Mouse (Mus musculus) stomach, postnatal 0 days (tissue): ENCODE measurements around the gene Rftn2. TPM values are rescaled to one million over a fixed set of nuclear protein-coding genes. Genes with fewer than 3 reads are reported as not detected.
A peak's percentile ranks its signal among the peaks of the same experiment; 100 is the strongest.

Experiments used
- ATAC-seq: fragments of 200-750 bp; cut with Nextera tagmentation; 2 replicates; pipeline ENCODE4 v1.8.0; 2017; ENCODE audit not compliant: low FRiP score, low TSS enrichment
- DNase-seq: peaks from one replicate; pipeline ENCODE4 v3.0.0-alpha.2; 2016; ENCODE audit warnings: low spot score
- H3K27ac ChIP-seq: fragments of 300-500 bp; sonication (generic); replicated peaks from 2 replicates; pipeline ENCODE4 v1.5.1; 2014; ENCODE audit warnings: mild to moderate bottlenecking, control low read depth
- H3K27me3 ChIP-seq: fragments of 300-500 bp; sonication (generic); 2 replicates; pipeline ENCODE4 v1.6.1; 2014; ENCODE audit warnings: low read length; ENCODE audit not compliant: control insufficient read depth, insufficient read depth
- H3K36me3 ChIP-seq: fragments of 300-500 bp; sonication (generic); 2 replicates; pipeline ENCODE4 v1.6.1; 2014; ENCODE audit warnings: low read length, mixed read lengths; ENCODE audit not compliant: control insufficient read depth, insufficient read depth
- H3K4me1 ChIP-seq: fragments of 300-500 bp; sonication (generic); replicated peaks from 2 replicates; pipeline ENCODE4 v1.6.1; 2014; ENCODE audit warnings: antibody characterized with exemption; ENCODE audit not compliant: control insufficient read depth, insufficient read depth
- H3K4me2 ChIP-seq: fragments of 300-500 bp; sonication (generic); replicated peaks from 2 replicates; pipeline ENCODE4 v1.6.1; 2014; ENCODE audit warnings: low read depth, mild to moderate bottlenecking, control low read depth, moderate library complexity
- H3K4me3 ChIP-seq: fragments of 300-500 bp; sonication (generic); 2 replicates; pipeline ENCODE4 v1.5.1; 2014; ENCODE audit warnings: low read depth, low read length, control low read depth
- H3K9ac ChIP-seq: fragments of 300-500 bp; sonication (generic); 2 replicates; pipeline ENCODE4 v1.6.1; 2014; ENCODE audit warnings: mild to moderate bottlenecking, low read length, control low read depth, mixed read lengths
- H3K9me3 ChIP-seq: fragments of 300-500 bp; sonication (generic); 2 replicates; pipeline ENCODE4 v1.6.1; 2016; ENCODE audit warnings: low read length; ENCODE audit not compliant: control insufficient read depth
- CTCF ChIP-seq: IDR thresholded peaks from 2 replicates; pipeline ENCODE4 v1.5.1; 2016; ENCODE audit warnings: antibody characterized with exemption, low read depth, mild to moderate bottlenecking, moderate library complexity
- EP300 ChIP-seq: optimal IDR thresholded peaks from 2 replicates; pipeline ENCODE3; 2016; ENCODE audit warnings: antibody characterized with exemption
- WGBS: fragments of 180-500 bp; shearing (Covaris S2); extraction: QIAGEN DNeasy Blood & Tissue Kit; methylation state at CpG from one replicate; pipeline ENCODE4 v1.1.7; 2014; 5-methylcytosine and 5-hydroxymethylcytosine counted together
- polyA plus RNA-seq: library from polyadenylated mRNA; unstranded; fragments of >200 nt; fragmentation: Nextera tagmentation; extraction: Ambion mirVana; gene quantifications from 2 replicates; pipeline ENCODE4 v1.2.1, GENCODE M21; 2015

The Rftn2 gene
- polyA plus RNA-seq, 1 experiment from 2014 or later = 3.0 TPM

DNA sequence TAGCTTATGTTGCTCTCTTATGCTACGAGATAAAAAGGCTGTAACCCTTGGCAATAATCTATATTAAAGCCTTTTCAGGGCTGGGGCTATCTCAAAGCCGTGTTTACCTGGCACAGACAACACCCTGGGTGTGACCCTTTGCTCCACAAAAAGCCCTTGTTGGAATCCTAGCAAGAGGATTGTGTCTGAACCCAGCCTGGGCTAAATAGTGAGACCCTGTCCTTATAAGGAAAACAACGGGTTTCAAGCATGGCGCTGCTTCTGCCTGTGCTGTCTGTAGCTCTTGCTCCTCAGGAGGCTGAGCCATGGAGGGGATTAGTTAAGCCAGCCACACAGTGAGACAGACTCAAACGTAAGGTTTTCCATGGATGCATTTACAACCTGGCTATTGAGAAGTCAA, 63.8 kb downstream of the Rftn2 start:
- Histone ChIP-seq H3K36me3 (no peaks in the 10 kb centered on the region; the same call in 1 of the 2 replicates), H3K27ac (no peak overlapping the region), H3K4me1 (no peaks in the 10 kb centered on the region), H3K4me2 (no peak overlapping the region), H3K27me3 (no peaks in the 10 kb centered on the region), H3K4me3 (no peak overlapping the region), H3K9me3 (no peaks in the 10 kb centered on the region), H3K9ac (no peak overlapping the region)
- DNase-seq (no peak), ATAC-seq (no peak)
- TF ChIP-seq CTCF = no peak
- TF ChIP-seq EP300 = no peak
- WGBS = 63% methylated on average over 5 of the region's 5 CpGs

DNA sequence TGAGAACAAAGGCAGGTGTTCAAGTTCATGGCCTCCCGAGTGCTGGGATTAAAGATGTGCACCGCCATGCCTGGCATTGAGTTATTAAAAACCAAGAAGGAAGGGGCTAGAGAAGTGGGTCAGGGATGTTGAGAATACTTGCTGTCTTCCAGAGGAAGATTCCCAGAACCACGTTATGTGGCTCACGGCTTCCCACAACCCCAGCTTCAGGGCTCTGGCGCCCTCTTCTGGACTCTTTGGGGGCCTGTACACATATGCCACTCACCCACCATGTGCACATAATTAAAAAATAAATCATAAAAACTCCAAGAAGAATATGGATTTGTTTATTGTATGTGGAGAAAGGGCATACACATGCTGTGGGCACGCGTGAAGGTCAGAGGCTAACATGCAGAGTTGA, 64.7 kb downstream of the Rftn2 start:
- Histone ChIP-seq H3K4me3 (no peak overlapping the region), H3K4me2 (no peak overlapping the region), H3K36me3 (no peaks in the 10 kb centered on the region; the same call in 1 of the 2 replicates), H3K27me3 (no peaks in the 10 kb centered on the region), H3K27ac (no peak overlapping the region), H3K9me3 (no peaks in the 10 kb centered on the region), H3K4me1 (no peaks in the 10 kb centered on the region), H3K9ac (no peak overlapping the region)
- TF ChIP-seq EP300 (no peak), CTCF (peak; percentile 52)
- DNase-seq (no peak), ATAC-seq (no peak)
- 77% methylated on average over 7 of the region's 7 CpGs for WGBS

- DNase-seq = no peak
- Histone ChIP-seq H3K36me3 (no peaks in the 10 kb centered on the region; the same call in 1 of the 2 replicates), H3K9ac (no peak overlapping the region), H3K4me2 (no peak overlapping the region), H3K9me3 (no peaks in the 10 kb centered on the region), H3K27me3 (no peaks in the 10 kb centered on the region), H3K4me1 (no peaks in the 10 kb centered on the region), H3K4me3 (no peak overlapping the region), H3K27ac (no peak overlapping the region)
- no peak for ATAC-seq
- TF ChIP-seq CTCF = no peak
- TF ChIP-seq EP300 = no peak
- WGBS = 82% methylated on average over 17 of the region's 17 CpGs
These were observed 65.5 kb downstream of the Rftn2 start for GRCm38 (mm10) chr1:55160831-55161638.

- ATAC-seq = no peak
- no peak for TF ChIP-seq EP300
- no peak for TF ChIP-seq CTCF
- DNase-seq = no peak
- Histone ChIP-seq H3K27me3 (no peaks in the 10 kb centered on the region), H3K27ac (no peak overlapping the region), H3K9me3 (no peaks in the 10 kb centered on the region), H3K9ac (no peak overlapping the region), H3K4me1 (no peaks in the 10 kb centered on the region), H3K4me2 (no peak overlapping the region), H3K4me3 (no peak overlapping the region), H3K36me3 (no peaks in the 10 kb centered on the region; the same call in 1 of the 2 replicates)
- 92% methylated on average over 3 of the region's 3 CpGs for WGBS
These were observed 66.4 kb downstream of the Rftn2 start for GRCm38 (mm10) chr1:55160218-55160617.

- no peak overlapping the region for H3K9ac ChIP-seq
- no peak for TF ChIP-seq EP300
- TF ChIP-seq CTCF = no peak
- no peak overlapping the region for H3K27ac ChIP-seq
- H3K36me3 ChIP-seq = no peaks in the 10 kb centered on the region; the same call in 1 of the 2 replicates
- WGBS = 93% methylated on average over 8 of the region's 8 CpGs
- H3K9me3 ChIP-seq = no peaks in the 10 kb centered on the region
- no peaks in the 10 kb centered on the region for H3K4me1 ChIP-seq
- DNase-seq (no peak), ATAC-seq (no peak)
- no peak overlapping the region for H3K4me2 ChIP-seq
- no peaks in the 10 kb centered on the region for H3K27me3 ChIP-seq
- H3K4me3 ChIP-seq = no peak overlapping the region
These were observed 67.8 kb downstream of the Rftn2 start for GRCm38 (mm10) chr1:55158821-55159220.

DNA sequence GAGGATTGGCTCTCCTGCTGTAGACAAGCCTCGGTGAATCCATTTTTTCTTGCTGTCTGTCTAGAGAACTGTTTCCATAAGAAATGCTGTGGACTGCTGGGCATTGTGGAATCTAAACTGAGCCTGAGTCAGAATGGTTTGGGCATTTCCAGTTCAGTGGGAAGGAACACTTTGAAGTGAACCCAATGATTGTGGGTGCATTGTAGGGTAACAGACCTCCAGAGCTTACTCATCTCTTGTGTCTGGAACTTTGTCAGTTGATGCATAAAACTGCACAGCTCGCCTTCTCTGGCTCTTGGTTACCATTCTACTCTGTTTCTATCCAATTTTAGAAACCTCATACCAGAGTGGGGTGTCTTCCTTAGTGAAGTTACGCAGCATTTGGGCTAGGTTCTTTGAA, 68.4 kb downstream of the Rftn2 start:
- WGBS = 90% methylated on average over 3 of the region's 3 CpGs
- H3K27ac ChIP-seq = no peak overlapping the region
- no peaks in the 10 kb centered on the region for H3K9me3 ChIP-seq
- H3K36me3 ChIP-seq = no peaks in the 10 kb centered on the region; the same call in 1 of the 2 replicates
- no peak for DNase-seq
- no peaks in the 10 kb centered on the region for H3K27me3 ChIP-seq
- H3K9ac ChIP-seq = no peak overlapping the region
- no peak for ATAC-seq
- TF ChIP-seq CTCF (no peak), EP300 (no peak)
- no peak overlapping the region for H3K4me2 ChIP-seq
- H3K4me3 ChIP-seq = no peak overlapping the region
- H3K4me1 ChIP-seq = no peaks in the 10 kb centered on the region
